Mouse (Mus musculus): ENCODE data around the gene Pofut1.
A peak's percentile ranks its signal among the peaks of the same experiment; 100 is the strongest.

Pofut1 gene

DNA sequence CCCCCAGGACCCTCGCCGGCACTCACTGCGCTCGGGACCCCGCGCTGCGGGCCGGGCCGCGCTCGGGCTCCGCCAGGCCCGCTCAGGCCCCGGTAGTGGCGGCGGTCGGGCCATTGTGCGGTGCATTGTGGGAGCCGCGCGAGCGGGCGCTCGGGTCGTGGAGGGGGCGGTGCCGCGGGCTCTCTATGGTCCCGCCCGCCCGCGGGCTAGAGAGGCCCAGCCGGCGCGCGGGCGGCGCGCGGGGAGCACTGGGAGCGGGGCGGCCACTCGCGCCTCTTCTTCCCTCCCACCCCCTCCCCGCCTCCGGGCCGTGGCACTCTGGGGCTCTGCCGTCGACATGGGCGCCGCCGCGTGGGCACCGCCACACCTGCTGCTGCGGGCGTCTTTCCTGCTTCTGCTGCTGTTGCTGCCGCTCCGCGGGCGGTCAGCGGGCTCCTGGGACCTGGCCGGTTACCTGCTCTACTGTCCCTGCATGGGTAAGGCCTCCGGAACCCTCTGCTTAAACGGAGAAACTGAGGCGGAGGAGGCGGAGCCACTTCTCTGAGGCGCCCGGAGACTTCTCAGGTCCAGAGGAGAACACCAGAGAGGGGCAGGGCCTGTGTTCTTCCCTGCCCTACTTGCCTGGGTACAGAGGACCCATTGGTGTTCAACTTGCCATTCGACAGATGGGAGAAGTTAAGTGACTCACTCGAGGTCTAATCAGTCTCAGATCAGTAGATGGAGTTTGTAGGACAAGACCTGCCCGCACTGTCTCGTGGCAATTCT, at the start of gene Pofut1, which contains the start of gene Plagl2:
TSS of gene Pofut1 (plus strand) at position 284 of the 765 bp plus-strand sequence.
TSS of gene Plagl2 (minus strand) at position 177 of the 765 bp plus-strand sequence.
- peak; percentile 90 to 96 for DNase-seq

DNA sequence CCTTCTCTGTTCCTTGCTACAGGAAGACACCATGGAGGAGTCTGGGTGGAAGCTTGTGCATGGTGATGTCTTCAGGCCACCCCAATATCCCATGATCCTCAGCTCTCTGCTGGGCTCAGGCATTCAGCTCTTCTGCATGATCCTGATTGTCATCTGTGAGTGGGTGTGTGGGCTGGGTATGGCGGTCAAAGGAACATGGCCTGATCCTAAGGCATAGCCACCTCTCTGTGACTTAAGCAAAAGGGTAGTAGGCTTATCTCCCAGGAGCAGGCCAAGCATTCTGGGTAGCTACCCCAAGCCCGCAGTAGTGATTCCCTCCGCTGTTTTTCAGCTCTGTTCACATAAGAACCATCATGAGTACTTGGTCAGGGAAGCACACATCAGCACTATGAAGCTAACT, 47.1 kb upstream of the Pofut1 start:
- DNase-seq, result no peak

DNA sequence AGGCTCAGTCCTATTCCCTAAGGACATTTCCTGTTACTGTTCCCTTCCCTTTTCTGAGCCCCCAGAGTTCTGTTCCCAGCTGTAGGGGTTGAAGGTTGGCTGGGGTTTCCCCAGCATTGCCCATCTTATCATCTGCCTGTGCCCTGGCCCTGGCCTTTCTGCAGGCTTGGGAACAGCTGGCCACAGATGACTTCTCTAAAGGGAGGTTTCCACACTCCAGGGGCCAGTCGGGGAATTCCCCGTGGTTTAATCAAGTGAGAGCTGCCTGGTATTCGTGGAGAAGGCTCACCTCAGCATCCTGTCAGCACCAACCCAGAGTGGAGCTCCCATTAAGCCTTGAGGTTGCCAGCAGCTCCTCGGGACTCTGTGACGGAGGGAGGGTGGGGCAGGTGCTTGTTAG, 42.8 kb upstream of the Pofut1 start:
- DNase-seq, result no peak

DNA sequence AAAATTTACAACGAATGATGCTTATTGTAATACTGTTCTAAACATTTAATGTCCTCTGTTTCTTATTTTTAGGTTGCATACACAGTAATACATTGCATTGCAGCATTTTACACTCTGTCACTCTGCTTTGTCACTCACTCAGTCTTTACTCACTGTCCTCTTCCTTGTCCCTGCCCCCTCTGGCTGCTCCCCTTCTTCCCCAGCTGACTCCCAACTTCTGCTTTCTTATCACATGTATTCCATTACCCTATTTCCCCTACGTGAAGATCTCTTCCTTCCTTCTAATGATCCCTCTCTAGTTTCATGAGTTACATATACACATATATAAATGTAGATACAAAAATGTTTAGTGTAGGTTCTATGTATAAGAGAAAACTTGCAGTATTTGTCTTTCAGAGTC, 42.2 kb upstream of the Pofut1 start:
- DNase-seq, result no peak

DNA sequence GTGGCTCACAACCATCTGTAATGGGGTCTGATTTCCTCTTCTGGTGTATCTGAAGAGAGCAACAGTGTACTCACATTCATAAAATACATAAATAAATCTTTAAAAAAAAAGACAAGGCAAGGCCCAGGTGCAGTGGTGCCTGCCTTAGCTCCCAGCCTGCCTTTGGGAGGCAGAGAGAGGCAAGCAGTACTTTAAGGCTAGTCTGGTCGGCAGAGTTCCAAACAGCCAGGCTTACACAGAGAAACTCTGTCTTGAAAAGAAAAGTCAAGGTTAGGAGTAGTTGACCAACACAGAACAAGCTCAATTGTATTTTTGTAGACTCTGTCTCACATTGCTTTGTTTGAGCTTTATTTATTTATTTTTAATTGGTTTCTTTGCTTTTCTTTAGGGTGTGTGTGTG, 38.6 kb upstream of the Pofut1 start:
- no peak for DNase-seq

DNA sequence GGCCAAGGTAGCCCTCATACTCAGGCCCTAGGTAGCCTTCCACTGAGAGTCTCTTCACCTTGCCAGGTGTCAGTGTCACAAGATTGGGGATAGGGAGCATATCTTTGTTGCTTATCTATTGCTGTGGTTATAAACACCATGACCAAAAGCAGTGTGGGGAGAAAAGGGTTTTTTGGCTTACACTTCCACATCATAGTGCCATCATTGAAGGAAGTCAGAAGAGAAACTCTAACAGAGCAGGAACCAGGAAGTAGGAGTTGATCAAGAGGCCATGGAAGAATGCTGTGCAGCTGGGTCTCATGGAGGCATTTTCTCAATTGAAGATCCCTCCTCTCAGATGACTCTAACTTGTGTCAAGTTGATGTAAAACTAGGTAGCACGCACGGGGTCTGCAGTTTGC, 33.2 kb upstream of the Pofut1 start:
- DNase-seq, result no peak

DNA sequence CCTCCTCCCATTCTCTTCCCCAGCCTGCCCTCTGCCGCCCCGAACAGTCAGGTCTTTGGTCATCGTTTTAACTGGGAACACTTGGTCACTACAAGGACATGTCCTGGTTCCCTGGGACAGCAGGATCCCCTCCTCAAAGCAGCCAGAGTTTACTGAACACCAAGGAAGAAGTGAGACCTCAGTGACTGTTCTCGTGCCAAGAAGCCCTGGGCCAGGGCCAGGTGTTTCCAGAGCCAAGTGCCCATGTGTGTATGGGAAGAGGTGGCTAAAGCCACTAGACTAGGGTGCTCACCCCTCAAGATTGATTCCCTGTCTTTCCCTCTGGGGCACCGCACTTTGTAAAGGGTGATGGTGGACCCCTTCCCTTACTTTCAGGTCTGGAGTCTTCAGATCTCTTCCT, 32.0 kb upstream of the Pofut1 start:
- peak; percentile 37 to 48 for DNase-seq

DNA sequence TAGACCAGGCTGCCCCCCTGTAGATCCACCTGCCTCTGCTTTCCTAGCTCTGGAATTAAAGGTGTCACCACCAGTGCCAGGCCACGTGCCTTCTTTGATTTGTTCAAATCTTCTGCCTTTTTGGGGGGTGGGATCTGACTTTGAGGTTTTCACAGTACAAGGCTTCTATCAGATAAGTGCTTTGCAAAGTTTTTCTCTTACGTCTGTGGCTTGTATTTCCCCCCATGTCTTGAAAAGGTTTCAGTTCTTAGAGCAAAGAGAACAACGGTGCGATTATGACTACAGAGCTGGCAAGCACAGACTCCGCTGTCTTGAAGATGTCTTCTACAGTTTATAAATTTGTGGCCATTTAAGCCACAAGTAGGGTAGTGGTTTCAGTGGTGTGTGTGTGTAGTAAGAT, 29.9 kb upstream of the Pofut1 start:
- DNase-seq, result no peak

DNA sequence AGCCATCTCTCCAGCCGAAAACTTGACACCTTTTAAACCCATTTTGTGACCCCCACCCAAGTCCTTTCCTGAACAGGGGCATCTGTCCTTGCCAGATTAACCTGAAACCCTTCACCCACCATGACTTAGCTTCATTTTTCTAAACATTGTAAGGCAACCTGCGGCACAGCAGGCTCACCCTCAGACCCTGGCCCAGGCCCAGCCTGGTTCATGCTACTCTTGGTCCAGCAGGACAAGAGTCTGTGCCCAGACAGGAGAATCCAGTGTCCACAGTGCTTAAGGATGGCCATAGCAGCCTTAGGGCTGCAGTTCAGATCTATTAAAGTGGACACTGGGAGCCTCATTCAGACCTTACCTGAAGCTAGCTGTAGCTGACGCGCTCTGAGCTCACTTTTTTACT, 28.0 kb upstream of the Pofut1 start:
- no peak for DNase-seq

DNA sequence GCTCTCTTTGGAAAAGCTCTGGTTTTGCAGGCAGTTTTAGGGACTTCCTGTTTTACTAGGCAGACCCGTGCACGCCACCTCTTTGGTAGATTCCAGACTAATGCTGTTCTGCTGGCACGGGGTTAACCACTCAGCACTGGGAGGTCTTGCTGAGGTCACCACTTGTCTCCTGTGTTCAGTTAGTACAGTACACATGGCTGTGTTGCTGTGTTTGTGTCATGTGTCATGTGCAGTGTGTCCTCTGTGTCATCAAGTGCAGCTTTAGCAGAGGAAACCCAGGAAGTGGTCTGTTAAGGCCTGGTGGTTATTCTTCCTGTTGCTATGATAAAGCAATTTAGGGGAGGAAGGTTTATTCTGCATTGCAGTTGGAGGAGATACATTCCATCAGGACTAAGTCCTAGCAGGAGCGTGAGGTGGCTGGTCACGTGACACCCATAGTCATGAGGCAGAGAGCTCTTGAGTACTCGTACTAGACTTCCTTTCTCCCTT, 26.5 kb upstream of the Pofut1 start:
- no peak for DNase-seq

DNA sequence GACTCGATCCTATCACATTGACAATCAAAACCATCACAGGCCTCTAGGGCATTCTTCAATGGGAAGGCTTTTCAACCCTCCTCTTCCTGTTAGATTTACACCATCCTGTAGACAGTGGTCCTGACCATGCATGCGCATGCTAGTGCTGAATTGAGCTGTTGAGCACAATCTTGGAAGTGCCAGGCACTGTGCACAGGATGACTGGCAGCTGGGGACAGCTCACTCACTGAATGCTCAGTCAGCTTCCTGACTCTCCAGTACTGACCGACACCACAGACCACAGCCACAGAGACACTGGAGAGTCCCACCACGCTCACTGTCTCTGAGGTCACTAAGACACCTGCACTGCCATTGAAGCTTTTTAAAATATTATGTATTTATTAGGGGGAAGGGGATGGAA, 25.9 kb upstream of the Pofut1 start:
- no peak for DNase-seq

DNA sequence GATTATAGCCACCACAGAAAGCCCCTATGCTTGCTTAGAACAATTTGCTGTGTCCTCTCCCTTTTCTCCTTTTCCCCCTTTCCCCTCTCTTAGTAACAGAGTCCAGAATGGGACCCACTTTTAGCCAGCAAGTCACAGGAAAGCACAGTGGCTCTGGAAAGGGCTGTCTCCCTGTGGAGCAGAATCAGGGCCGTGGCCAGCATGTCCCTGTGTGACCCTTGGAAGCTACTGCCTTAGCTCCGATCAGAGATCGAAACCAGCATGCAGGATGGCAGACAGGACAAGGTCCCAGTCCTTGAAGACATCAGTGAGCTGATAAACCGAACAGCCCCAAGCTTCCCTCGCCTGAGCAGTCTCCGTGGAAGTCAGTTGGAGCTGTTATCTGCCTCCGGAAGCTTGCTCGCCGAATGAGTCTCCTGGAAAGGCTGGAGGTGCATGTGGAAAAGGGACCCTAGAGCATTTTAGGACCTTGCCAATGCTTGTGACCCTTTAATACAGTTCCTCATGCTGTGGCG, 23.4 kb upstream of the Pofut1 start:
- DNase-seq, result no peak

DNA sequence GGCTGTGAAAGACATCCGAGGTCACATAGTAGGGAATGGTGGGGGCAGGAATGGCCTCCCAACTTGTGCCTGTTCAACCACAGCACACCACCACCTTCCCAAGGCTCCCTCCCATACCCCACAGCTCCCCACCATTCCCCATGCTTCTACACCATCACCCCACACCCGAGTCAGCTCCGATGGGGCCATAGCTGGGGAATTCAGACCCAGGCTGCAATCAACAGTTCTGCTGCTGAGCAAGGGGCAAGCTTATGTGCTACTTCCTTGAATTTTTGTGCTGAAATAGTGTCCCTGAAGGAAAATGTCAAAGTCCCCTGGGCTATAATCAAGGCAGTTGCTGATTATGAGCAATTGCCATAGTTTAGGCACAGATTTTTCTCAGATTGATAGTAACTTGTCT, 22.8 kb upstream of the Pofut1 start:
- no peak for DNase-seq

DNA sequence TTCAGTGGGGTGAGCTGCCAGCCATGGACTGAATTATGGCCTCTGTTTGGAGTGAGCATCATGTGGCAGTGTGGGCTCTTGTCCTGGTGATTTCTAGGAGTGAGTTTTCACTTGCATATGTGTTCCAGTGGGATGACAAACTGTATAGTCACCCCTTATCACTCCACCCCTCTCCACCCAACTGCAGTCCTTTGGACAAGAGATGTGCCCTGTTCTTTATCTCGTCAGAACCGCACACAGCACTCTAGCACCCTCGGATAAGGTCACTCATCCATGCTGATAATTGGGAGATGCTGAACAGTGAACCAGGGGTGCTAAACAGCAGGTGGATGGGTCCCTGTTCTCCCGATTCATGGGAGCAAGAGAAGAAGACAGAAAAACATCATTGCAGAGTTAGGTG, 19.7 kb upstream of the Pofut1 start:
- no peak for DNase-seq

DNA sequence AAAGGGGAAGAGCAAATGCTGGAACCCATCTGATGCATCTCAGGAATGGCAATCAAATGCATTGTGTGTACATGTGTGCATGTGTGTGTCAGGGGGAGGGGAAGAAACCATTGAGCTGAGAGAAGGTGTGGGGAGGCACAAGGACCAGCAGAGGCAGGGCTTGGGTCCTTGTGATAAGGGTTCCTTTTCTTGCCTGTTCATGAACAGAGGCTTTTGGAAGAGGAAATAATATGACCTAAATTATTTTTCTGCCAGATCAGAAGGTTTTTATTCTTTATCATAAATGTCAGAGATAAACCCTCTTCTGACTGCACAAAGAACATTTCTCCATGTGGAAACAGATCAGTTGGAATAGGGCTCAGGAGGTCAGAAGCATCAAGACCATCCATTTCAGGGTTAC, 19.2 kb upstream of the Pofut1 start:
- DNase-seq, result no peak

DNA sequence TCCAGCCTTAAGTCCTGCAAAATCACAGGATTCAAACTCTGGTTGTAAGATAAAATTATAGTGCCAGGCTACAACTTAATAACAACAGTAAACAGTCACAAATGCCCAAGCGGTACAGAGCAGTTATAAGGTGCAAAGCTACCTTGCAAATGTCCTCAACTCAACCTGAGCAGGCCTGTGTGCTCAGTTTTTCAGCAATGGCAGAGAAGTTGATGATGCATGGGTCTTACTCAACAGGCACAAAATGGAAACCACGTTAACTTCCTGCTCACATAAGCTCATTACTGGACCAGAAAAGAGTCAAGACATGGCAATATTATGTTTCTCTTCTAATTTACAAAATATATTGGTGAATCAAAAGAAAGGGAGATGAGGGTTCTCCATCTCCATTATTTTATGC, 18.8 kb upstream of the Pofut1 start:
- DNase-seq, result no peak

DNA sequence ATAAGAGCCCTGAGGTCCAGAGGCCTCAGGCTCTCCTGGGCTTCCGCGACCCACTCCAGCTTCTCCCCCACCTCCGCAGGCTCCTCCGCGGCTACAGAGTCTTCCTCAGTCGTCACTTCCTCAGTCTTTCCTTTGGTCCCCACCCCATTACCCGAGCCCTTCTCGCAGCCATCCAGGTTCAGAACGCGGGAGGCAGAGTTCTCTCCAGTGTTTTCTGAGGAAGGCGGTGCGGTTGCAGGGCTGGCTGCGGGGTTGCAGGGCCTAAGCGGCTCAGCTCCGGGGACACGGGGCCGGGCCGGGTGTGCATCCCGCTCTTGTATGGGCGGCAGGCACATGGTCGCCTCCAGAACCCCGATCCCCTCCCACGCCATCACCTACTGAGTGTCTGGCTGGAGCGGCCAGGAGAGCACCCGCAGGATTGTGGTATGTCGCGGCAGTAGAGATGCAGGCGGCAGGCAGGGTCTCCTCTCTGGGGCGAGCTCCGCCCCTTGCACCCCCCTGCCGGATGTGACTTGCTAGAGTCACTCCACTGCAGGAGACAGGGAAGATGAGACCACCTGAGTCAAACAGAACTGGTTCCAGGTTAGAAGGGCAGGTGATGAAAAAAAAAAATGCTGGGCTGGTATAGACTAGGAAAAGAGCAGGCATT, 16.3 kb upstream of the Pofut1 start, which contains the start of gene Tspyl3:
TSS of gene Tspyl3 (minus strand) at position 496 of the 649 bp plus-strand sequence.
- DNase-seq, result peak; percentile 53 to 65

DNA sequence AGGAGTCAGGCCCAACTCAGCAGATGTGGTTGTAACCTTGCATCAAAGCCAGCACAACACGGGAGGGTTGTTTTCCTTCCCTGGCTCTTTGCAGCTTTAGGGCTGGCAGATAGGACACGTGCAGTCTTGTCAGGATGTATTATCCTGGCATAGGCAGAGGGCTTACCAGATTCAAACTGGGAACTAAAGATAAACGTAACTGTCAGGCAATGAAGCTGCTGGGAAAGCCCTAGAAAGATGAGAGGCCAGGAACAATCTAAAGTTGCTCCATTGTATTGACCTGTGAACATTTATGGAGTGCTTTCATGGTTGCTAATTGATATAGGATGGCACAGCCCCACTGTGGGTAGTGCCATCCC, 15.8 kb upstream of the Pofut1 start:
- DNase-seq, result no peak

DNA sequence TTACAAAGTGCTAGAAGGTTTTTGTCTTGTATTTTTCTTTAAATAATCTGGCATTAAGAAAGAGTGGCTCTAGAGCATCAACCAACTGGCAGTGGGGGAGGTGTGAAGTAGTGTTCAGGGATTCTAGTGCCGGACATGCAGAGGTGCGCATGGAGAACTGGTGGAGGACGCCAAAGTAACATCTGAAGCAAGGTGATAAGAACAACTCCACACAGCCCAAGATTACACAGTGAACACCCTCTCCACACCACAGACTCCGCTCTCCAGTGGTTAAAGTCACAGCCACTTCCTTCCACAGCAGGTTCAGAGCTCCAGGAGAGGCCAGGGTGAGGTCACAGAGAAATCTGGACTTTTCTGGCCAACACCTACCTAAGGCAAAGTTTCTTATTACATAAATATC, 13.4 kb upstream of the Pofut1 start:
- no peak for DNase-seq

DNA sequence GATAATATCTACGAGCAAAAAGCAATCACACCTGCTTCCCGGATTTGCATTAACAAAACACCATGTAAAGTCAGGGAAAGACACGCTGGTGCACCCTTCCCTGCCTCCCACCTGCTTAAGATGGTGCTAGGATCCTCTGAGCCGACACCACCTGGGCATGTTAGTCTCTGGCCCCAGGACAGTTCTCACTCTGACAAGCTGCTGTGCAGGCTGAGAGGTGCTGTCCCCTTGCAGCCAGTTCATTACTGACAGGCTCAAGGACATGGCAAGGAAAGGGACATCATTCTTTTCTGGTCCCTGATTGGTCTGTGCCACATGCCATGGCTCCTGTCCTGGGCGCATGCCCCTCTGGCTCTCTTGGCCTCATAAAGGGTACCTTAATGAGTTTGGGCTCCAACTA, 12.8 kb upstream of the Pofut1 start:
- no peak for DNase-seq

DNA sequence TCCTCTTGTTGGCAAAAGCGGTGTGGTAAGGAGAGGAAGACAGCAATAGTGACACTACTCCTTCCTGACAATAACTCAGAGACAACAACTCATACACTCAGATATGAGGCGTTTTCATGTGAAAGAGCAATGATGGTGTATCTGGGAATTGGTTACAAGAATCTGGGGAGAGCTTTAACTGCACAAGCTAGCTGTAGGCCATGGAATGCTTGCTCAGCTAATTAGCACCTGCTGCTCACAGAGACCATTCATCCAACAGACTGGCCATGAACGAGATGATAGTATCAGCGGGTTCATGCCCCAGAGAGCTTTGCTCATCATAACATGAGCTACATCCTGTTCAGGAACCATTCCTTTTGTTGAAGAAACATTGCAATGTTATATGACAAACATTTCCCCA, 4.1 kb upstream of the Pofut1 start:
- no peak for DNase-seq

DNA sequence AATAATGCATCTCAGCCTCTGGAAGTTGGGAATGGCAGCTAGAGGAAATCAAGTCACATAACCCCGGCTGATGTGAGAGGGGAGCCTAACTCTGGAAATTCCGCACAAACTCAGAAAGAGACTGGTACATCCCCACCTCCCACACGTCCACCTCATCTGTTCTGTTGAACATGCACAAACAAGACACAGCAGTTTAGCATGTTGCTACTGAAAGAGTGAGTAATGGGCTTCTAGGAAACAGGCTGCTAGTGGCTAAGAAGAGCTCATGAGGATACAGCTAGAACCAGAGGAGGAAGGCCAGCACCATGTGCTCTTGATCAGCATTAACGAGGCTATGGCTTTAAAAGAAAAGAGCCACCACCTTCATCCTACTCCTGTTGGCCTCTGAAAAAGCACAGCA, 3.4 kb upstream of the Pofut1 start:
- DNase-seq, result no peak

DNA sequence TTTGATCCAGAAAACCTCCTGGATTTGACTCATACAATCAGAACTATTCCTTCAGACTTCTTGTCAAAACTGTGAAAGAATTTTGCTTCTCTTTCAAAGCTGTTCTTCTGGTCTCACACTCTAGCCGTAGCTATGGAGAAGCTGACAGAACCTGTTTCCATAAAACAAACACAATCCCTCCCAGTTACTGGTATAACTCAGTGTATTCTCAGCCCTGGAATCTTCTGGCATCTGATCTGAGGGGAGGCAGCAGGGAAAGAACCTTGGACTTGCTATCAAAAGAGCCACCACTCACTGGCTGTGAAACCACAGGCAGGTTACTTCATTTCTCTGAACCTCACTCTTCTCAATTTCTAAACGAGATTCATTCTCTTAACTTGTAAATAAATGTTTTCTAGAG, 2.9 kb upstream of the Pofut1 start:
- DNase-seq, result no peak

Measured in cerebellum, adult 18-20 months (tissue).